Mouse (Mus musculus) forebrain, embryonic 14.5 days (tissue): ENCODE results near the gene Prrt1. TPM values are rescaled to one million over a fixed set of nuclear protein-coding genes. Genes with fewer than 3 reads are reported as not detected.

Experiments
- ATAC-seq: fragments of 200-750 bp; cut with Nextera tagmentation; 2 replicates; pipeline ENCODE4 v1.8.0; 2017; ENCODE audit warnings: mild to moderate bottlenecking, moderate library complexity
- DNase-seq: peaks from one replicate; pipeline ENCODE4 v3.0.0-alpha.2; 2015; ENCODE audit warnings: low spot score
- H3K27ac ChIP-seq: fragments of 300-500 bp; sonication (generic); 2 replicates; pipeline ENCODE4 v1.5.1; 2014; ENCODE audit warnings: low read depth, mild to moderate bottlenecking, control low read depth, low read length, moderate library complexity
- H3K27me3 ChIP-seq: fragments of 300-500 bp; sonication (generic); replicated peaks from 2 replicates; pipeline ENCODE4 v1.6.1; 2014; ENCODE audit warnings: low read length, control low read depth, mixed read lengths; ENCODE audit not compliant: control insufficient read depth, insufficient read depth
- H3K36me3 ChIP-seq: fragments of 300-500 bp; sonication (generic); 2 replicates; pipeline ENCODE4 v1.6.1; 2014; ENCODE audit warnings: low read length, control low read depth; ENCODE audit not compliant: control insufficient read depth, insufficient read depth
- H3K4me1 ChIP-seq: fragments of 300-500 bp; sonication (generic); 2 replicates; pipeline ENCODE4 v1.6.1; 2014; ENCODE audit warnings: antibody characterized with exemption, low read length, control low read depth; ENCODE audit not compliant: control insufficient read depth, insufficient read depth
- H3K4me2 ChIP-seq: fragments of 300-500 bp; sonication (generic); 2 replicates; pipeline ENCODE4 v1.6.1; 2014; ENCODE audit warnings: mild to moderate bottlenecking, control low read depth, low read length
- H3K4me3 ChIP-seq: fragments of 300-500 bp; sonication (generic); 2 replicates; pipeline ENCODE4 v1.5.1; 2014; ENCODE audit warnings: low read depth, low read length, control low read depth
- H3K9ac ChIP-seq: fragments of 300-500 bp; sonication (generic); 2 replicates; pipeline ENCODE4 v1.6.1; 2014; ENCODE audit warnings: mild to moderate bottlenecking, low read length, control low read depth, moderate library complexity
- H3K9me3 ChIP-seq: fragments of 300-500 bp; sonication (generic); replicated peaks from 2 replicates; pipeline ENCODE4 v1.6.1; 2016; ENCODE audit warnings: low read length, control low read depth, mixed read lengths; ENCODE audit not compliant: control insufficient read depth
- WGBS: fragments of 180-500 bp; shearing (Covaris S2); extraction: QIAGEN DNeasy Blood & Tissue Kit; methylation state at CpG from one replicate; pipeline ENCODE4 v1.1.7; 2014; 5-methylcytosine and 5-hydroxymethylcytosine counted together
- polyA plus RNA-seq: library from polyadenylated mRNA; unstranded; fragments of >200 nt; fragmentation: Nextera tagmentation; extraction: Ambion mirVana; gene quantifications from 2 replicates; pipeline ENCODE4 v1.2.1, GENCODE M21; 2014

The Prrt1 gene
- polyA plus RNA-seq, 1 experiment from 2014 or later: 5.0 TPM

- Histone ChIP-seq H3K36me3 (peaks cover 41% of the 10 kb centered on the region), H3K9me3 (no peaks in the 10 kb centered on the region), H3K4me2 (no peak overlapping the region), H3K27ac (no peak overlapping the region), H3K9ac (no peak overlapping the region), H3K27me3 (no peaks in the 10 kb centered on the region), H3K4me3 (no peak overlapping the region), H3K4me1 (peaks cover 10% of the 10 kb centered on the region)
- no peak for ATAC-seq
- DNase-seq: no peak
- WGBS: 86% methylated on average over 9 of the region's 9 CpGs
Measured at GRCm38 (mm10) chr17:34623161-34623560, 6.2 kb upstream of the Prrt1 start.

- WGBS: 98% methylated on average over 3 of the region's 3 CpGs
- H3K27ac ChIP-seq: no peak overlapping the region
Measured at GRCm38 (mm10) chr17:34624981-34625380, 4.4 kb upstream of the Prrt1 start.

GRCm38 (mm10) chr17:34626062-34626772 lies 3.1 kb upstream of the Prrt1 start:
- no peak for ATAC-seq

More at GRCm38 (mm10) chr17:34624981-34625380, 4.4 kb upstream of the Prrt1 start:
- peaks cover 28% of the 10 kb centered on the region for H3K4me1 ChIP-seq
- no peak overlapping the region for H3K4me2 ChIP-seq
- no peak overlapping the region for H3K4me3 ChIP-seq
- H3K36me3 ChIP-seq: peaks cover 39% of the 10 kb centered on the region
- DNase-seq: no peak
- peaks cover under 1% of the 10 kb centered on the region; the same call in 1 of the 2 replicates for H3K27me3 ChIP-seq
- no peak for ATAC-seq
- no peak overlapping the region for H3K9ac ChIP-seq
- no peaks in the 10 kb centered on the region for H3K9me3 ChIP-seq

GRCm38 (mm10) chr17:34626773-34627092 lies 2.6 kb upstream of the Prrt1 start:
- H3K4me3 ChIP-seq: peak overlapping the region; percentile 71
- H3K36me3 ChIP-seq: peaks cover 27% of the 10 kb centered on the region
- ATAC-seq (peak; percentile 30), DNase-seq (peak; percentile 77)
- under 1% methylated on average over 18 of the region's 18 CpGs for WGBS
- peaks cover 16% of the 10 kb centered on the region for H3K27me3 ChIP-seq
- H3K9ac ChIP-seq: peak overlapping the region; percentile 76
- H3K27ac ChIP-seq: peak overlapping the region; percentile 91
- H3K9me3 ChIP-seq: no peaks in the 10 kb centered on the region
- peak overlapping the region; percentile 87 for H3K4me2 ChIP-seq
- peaks cover 34% of the 10 kb centered on the region for H3K4me1 ChIP-seq

More at GRCm38 (mm10) chr17:34626062-34626772, 3.1 kb upstream of the Prrt1 start:
- Histone ChIP-seq H3K27me3 (peaks cover 10% of the 10 kb centered on the region), H3K27ac (peak overlapping the region; percentile 91; the same call in 1 of the 2 replicates), H3K9ac (peak overlapping the region; percentile 76), H3K4me2 (peak overlapping the region; percentile 87), H3K4me1 (peaks cover 30% of the 10 kb centered on the region), H3K4me3 (peak overlapping the region; percentile 71), H3K9me3 (no peaks in the 10 kb centered on the region), H3K36me3 (peaks cover 31% of the 10 kb centered on the region)
- WGBS: 53% methylated on average over 16 of the region's 16 CpGs
- DNase-seq: no peak

- WGBS: 0% methylated on average over 42 of the region's 45 CpGs
- peaks cover 39% of the 10 kb centered on the region for H3K4me1 ChIP-seq
- DNase-seq: peak; percentile 94
- H3K4me3 ChIP-seq: peak overlapping the region; percentile 71
- peak overlapping the region; percentile 87 for H3K4me2 ChIP-seq
- H3K36me3 ChIP-seq: peaks cover 22% of the 10 kb centered on the region
- H3K9me3 ChIP-seq: no peaks in the 10 kb centered on the region
- peak overlapping the region; percentile 76 for H3K9ac ChIP-seq
- peaks cover 17% of the 10 kb centered on the region for H3K27me3 ChIP-seq
- H3K27ac ChIP-seq: peak overlapping the region; percentile 91
- ATAC-seq: peak; percentile 76
Measured at GRCm38 (mm10) chr17:34627093-34627942, 2.0 kb upstream of the Prrt1 start.

DNA sequence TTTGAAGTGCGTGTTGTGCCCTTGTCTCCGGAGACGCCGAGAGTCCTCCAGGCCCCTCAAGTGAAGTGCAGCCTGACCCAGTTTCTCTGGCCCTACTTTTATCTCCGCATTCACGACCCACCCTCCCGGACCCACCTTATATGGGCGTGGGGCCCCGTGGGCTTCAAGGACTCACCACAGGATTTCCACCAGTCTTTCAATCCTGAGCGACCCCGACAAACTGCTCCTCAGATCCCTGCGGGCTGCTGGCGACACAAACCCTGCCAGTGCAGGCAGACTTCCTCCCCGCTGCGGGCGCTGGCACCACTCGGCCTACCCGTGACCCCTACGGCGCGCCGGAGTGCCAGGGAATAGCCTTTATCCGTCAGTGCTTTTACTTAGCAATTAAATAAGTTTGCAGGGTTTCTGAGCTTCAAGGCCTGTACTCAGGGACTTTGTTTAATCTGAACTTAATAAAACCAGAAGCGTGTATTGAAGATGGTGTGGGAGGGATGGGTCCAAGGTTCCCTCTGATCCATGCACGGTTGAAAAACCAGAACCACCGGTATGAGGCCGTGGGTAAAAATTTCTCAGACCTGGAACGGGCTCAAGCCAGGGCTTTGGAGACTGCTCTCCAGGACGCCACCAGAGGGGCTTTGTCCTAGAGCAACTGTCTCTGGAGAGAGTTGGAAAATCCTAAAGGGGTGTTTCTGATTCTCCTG lies 1.2 kb upstream of the Prrt1 start, which contains the start of gene Ppt2:
Gene Ppt2 (minus strand): TSS at position 568 of the 701 bp plus-strand sequence.
- peak within 1 kb of the TSS; percentile 76 for H3K9ac ChIP-seq
- ATAC-seq: peak; percentile 0; the same call in 1 of the 2 replicates
- H3K9me3 ChIP-seq: no peaks in the 10 kb centered on the region
- WGBS: 8% methylated on average over 29 of the region's 29 CpGs
- peaks cover 40% of the 10 kb centered on the region for H3K4me1 ChIP-seq
- H3K36me3 ChIP-seq: peaks cover 14% of the 10 kb centered on the region
- H3K27me3 ChIP-seq: peaks cover 20% of the 10 kb centered on the region
- peak within 1 kb of the TSS; percentile 87 for H3K4me2 ChIP-seq
- H3K4me3 ChIP-seq: peak within 1 kb of the TSS; percentile 71
- peak; percentile 36 for DNase-seq
- H3K27ac ChIP-seq: peak within 1 kb of the TSS; percentile 91

DNA sequence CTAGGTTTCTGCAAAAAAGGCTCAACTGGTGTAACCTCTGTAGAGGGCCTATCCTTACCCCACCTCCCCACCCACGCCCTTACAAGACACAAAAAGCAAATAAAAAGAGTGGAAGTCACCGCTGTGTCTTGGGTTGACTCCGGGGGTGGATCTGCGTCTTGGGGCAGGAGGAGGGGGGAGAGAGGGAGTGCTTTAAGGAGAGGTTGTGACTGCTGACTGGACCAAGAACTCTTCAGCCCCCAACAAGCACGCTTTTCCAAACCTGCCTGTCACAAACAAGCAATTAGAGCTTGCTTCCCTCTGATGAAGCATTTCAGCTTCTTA lies 727 bp upstream of the Prrt1 start:
- DNase-seq (no peak), ATAC-seq (no peak)
- Histone ChIP-seq H3K4me1 (peaks cover 40% of the 10 kb centered on the region), H3K4me3 (peak overlapping the region; percentile 71), H3K9ac (peak overlapping the region; percentile 76), H3K9me3 (no peaks in the 10 kb centered on the region), H3K27ac (peak overlapping the region; percentile 91; the same call in 1 of the 2 replicates), H3K36me3 (peaks cover 11% of the 10 kb centered on the region), H3K4me2 (peak overlapping the region; percentile 87), H3K27me3 (peaks cover 20% of the 10 kb centered on the region)
- WGBS: 21% methylated on average over 5 of the region's 5 CpGs

- H3K4me2 ChIP-seq: peak overlapping the region; percentile 87
- WGBS: 21% methylated on average over 12 of the region's 12 CpGs
- no peak for DNase-seq
- peak overlapping the region; percentile 71 for H3K4me3 ChIP-seq
- peak overlapping the region; percentile 52 for H3K9ac ChIP-seq
- peaks cover 20% of the 10 kb centered on the region for H3K27me3 ChIP-seq
- peak overlapping the region; percentile 9; the same call in 1 of the 2 replicates for H3K27ac ChIP-seq
- ATAC-seq: no peak
- H3K9me3 ChIP-seq: no peaks in the 10 kb centered on the region
- peaks cover 5% of the 10 kb centered on the region for H3K36me3 ChIP-seq
- peaks cover 40% of the 10 kb centered on the region for H3K4me1 ChIP-seq
Measured at GRCm38 (mm10) chr17:34629796-34630603, 667 bp downstream of the Prrt1 start.
